Mouse (Mus musculus) cerebellum, postnatal 4 days (tissue): ENCODE results near the gene Nacc1.
A peak's percentile ranks its signal among the peaks of the same experiment; 100 is the strongest.

ENCODE experiments used
- DNase-seq, 2 experiments: peaks; one replicate each; pipeline ENCODE4 v3.0.0; 2022; ENCODE audit warnings: low spot score in 2 of 2, mixed read lengths in 1 of 2

Gene Nacc1

DNA sequence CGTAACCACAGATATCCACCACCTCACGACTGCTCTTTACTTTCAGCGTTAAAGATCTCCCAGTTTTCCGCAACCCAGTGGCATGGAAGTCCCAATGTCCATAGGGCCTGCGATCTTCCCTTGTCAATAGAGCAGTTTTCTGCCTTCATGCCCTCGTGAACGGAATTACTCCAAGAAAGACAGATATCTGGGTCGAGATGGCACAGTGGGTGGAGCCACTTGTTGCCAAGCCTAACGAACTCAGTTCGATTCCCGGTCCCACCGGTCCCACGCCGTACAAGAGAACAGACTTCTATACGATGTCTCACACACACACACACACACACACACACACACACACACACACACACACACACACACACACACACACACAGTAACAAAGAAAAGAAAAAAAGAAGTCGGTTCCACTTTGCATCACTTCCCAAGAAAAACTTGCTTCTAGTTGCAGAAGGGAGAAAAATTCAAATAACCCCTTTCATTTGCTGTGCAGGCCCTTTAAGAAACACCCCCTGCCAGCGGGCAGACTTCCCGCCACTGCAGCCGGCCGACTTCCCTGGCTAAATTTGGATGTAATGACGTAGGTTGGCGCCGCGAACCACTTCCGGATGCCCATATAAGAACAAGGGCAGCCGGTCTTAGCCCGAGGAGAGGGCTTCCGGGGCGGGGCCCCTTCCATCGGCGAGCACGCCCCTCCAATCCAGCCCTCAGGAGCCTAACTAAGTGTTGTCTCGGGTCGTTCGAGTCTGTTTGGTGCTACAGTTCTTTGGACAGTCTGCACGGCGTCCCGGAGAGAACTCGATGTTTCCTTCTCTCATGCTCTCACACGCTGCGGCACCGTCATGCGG, 24.0 kb downstream of the Nacc1 start:
- peak; percentile 90 to 96 for DNase-seq

DNA sequence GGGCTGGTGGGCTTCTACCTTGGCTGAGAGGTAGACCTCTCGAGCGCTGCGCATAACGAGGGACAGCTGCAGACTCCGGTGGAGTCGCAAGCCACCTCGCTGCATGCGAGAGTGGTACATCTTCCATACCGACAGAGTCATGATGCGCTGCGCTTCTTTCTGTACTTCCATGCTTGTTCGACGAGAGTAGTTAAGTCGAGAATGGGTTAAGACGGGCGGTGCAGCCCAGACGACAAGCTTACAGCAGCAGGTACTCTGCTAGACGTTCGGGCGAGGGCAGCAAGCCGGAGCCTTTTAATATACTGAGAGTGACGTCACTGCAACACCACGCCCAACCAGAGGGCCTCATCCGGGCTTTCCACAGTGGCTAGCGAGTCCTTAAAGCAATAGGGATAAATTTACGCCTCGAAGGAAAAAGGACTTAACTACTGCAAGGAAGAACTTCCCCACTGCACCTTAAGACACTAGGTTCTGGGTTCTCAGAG, 25.0 kb downstream of the Nacc1 start, which contains the start of gene Ier2:
Ier2 (minus strand) TSS at position 272 of the 485 bp plus-strand sequence.
- peak; percentile 71 to 86 for DNase-seq

- peak in 1 of 2 experiments; percentile 54 for DNase-seq
Observed at GRCm38 (mm10) chr8:84661961-84662571, 25.6 kb downstream of the Nacc1 start.

GRCm38 (mm10) chr8:84661458-84661871, 26.2 kb downstream of the Nacc1 start:
- DNase-seq, result peak in 1 of 2 experiments; percentile 36

DNA sequence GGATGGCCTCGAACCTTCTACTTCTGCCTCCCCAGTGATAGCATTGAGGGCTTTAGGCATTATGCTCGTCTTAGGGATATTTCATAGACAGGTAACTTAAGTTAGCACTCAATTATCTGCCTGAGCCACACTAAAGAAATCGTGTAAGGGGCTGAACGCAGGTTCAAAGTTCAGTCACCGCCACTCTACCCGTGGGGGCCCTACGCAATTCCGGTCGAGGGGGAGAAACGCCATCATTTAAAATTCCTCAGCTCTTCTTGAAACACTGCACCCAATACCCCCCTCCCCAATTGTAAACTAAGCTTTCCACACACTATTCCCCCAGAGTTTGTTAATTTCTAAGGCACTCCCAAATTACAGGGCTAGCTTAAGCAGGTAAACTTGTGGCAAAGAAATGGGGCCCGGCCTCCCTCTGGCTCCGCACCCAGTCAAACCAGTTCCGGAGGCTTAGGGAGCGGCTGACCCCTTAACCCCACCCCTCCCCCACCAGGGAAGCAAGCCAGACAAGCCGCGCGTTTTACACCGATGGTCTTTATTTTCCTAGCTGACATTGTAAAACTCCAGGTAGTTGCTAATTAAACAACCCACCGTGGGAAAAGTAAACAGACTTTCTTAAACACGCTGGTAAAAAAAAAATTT, 26.7 kb downstream of the Nacc1 start:
- no peak for DNase-seq

- DNase-seq, result no peak
Observed at GRCm38 (mm10) chr8:84659936-84660818, 27.5 kb downstream of the Nacc1 start.

DNA sequence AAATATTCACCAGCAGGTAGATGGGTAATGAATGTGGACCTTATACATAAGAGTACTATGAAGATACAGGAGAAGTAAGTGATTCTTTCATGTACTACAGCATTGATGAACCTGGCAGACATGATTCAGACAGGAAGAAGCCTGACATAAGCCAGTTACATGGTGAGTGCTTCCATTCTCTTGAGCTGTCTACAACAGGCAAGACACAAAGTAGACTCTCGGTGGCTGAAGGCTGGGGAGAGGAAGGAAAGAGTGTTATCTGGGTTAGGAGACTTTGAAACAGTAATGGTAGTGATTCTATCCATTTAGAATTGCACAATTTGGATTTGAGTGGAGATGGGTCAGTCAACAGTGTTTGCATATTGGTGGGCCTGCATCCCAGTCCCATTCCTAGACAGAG, 28.7 kb downstream of the Nacc1 start:
- no peak for DNase-seq

DNA sequence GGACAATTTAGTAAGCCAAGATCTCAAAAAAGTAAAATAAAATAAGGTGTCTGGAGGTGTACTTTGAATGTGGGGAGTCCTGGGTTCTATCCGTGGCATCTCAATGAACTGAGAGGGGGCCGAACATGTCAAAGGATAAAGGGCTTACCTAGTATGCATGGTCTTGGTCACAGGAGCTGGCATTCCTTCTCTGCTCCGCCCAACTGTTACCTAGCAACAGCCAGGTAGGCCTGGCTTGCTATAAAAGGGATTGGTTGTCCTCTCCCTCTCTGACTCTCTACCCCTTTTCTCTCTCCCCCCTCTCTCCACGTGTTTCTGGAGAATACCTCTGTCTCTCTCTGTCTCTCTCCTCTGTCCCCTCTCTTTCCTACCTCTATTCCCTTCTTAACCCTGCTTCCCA, 30.0 kb downstream of the Nacc1 start:
- DNase-seq, result no peak

- no peak for DNase-seq
Observed at GRCm38 (mm10) chr8:84657203-84657602, 30.5 kb downstream of the Nacc1 start.

DNA sequence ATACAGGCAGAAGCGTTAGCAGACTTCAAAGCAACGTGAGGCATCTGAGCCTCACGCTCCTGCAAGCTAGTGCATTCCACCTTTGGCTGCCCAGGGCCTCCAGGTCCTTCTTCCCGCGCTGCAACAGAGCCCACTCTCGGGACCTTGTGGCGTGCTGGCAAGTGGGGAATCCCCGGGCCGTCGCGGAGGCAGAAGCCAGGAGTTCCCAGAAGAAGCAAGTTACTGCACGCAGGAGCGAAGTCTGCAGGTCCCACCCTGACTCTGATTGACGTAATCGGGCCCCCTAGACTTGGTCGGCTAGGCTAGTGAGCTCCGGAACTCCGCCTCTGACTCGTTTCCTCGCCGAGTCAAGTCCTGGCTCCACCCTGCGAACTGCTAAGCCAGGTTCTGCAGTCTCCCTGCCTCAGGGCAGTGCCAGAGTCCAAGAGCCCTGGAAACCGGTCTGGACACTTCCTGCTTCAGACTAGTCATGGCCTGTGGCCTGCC, 31.0 kb downstream of the Nacc1 start:
- DNase-seq, result peak in 1 of 2 experiments; percentile 25

GRCm38 (mm10) chr8:84656191-84656525, 31.5 kb downstream of the Nacc1 start:
- no peak for DNase-seq

GRCm38 (mm10) chr8:84655336-84656190, 32.1 kb downstream of the Nacc1 start:
- DNase-seq, result no peak

DNA sequence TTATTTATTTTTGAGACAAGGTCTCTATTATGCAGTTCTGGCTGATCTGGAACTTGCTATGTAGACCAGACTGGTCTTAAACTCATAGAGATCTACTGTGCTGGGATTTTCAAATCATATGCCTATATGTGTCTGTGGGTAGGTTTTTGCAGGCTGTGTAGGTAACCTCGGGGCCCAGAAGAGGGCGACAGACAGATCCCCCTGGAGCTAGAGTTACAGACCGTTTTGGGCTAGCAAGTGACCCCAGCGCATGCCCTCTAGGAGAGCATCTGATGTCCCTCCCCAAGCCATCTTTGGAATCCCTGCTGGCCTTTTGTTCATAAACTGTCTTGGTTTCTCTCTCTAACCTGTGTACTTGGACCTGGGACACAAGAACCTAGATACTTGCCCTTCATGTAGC, 33.1 kb downstream of the Nacc1 start:
- DNase-seq, result no peak

- DNase-seq, result no peak
Observed at GRCm38 (mm10) chr8:84653092-84653631, 34.5 kb downstream of the Nacc1 start.

GRCm38 (mm10) chr8:84650213-84650612, 37.4 kb downstream of the Nacc1 start:
- no peak for DNase-seq

- peak in 1 of 2 experiments; percentile 30 for DNase-seq
Observed at GRCm38 (mm10) chr8:84647461-84647901, 40.2 kb downstream of the Nacc1 start.

GRCm38 (mm10) chr8:84646800-84647199, 40.9 kb downstream of the Nacc1 start:
- no peak for DNase-seq

DNA sequence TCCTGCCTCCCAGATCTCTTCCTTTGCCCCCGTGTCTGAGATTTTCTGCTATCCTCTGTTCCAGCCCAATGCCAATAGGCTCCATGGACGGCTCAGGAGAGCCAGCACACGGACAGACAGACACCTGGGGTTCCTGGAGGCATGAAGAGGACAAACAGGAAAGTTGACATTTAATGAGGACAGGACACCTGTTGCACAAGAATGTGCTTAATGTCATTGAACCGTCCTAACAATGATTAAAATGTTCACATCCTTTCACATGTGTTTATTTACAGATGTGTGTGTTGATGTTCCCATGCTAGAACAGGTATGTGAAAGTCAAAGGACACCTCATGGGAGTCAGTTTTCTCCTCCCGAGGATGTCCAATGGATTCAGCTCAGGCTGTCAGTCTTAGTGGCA, 44.6 kb downstream of the Nacc1 start:
- no peak for DNase-seq

DNA sequence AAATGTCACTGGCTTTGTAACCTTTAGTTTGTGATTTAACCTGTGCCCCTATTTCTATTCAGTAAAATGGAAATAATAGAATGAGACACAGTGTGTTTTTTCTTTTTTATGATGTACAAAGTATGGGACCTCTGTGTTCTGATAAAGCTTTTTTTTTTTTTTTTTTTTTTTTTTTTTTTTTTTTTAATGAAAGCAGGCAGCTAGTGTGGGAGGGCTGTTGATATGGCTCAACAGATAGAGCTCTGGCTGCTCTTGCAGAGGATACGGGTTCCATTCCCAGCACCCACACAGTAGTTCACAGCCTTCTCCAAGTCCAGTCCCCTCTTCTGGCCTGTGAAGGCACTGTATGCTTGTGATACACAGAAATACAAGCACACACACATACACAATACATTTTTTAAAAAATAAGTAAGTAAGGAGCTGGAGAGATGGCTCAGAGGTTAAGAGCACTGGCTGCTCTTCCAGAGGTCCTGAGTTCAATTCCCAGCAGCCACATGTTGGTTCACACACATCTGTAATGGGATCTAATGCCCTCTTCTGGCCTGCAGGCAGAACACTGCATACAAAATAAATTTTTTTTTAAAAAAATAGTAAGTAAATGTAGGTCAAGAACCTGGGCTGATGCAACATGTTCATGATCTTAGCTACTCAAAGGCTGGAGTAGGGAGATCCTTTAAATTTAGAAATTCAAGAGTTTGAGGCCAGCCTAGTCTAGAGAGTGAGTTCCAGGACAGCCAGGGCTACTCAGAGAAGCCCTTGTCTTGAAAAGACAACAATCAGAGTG, 45.9 kb downstream of the Nacc1 start:
- DNase-seq, result no peak
